Mouse (Mus musculus) erythroid progenitor cell, adult 5-6 weeks (primary cell): ENCODE measurements around the gene Serpinb1a. TPM values are rescaled to one million over a fixed set of nuclear protein-coding genes. Genes with fewer than 3 reads are reported as not detected.

Experiments used
- ATAC-seq: replicated peaks from 2 replicates; pipeline ENCODE4 v1.8.0; 2016; ENCODE audit warnings: moderate number of reproducible peaks, mild to moderate bottlenecking, moderate TSS enrichment, inconsistent platforms; ENCODE audit not compliant: poor library complexity, low FRiP score, severe bottlenecking
- total RNA-seq, 2 experiments: library from RNA; stranded (forward) in 1 of 2; stranded (reverse) in 1 of 2; fragments of 150-400 nt in 1 of 2; fragments of 186-747, 209-891 nt in 1 of 2; gene quantifications; 2 replicates each; pipeline versions ENCODE4 v1.2.3 to v1.2.4; 2015 to 2017; ENCODE audit warnings: low replicate concordance in 2 of 2

Serpinb1a gene
- total RNA-seq, 2 experiments from 2014 or later, result 79.4 to 91.8 TPM

GRCm38 (mm10) chr13:32846221-32846620, 4.8 kb downstream of the Serpinb1a start:
- ATAC-seq, result no peak

GRCm38 (mm10) chr13:32841349-32841748, 9.6 kb downstream of the Serpinb1a start:
- ATAC-seq, result no peak

- no peak for ATAC-seq
Measured at GRCm38 (mm10) chr13:32839314-32839713, 11.7 kb downstream of the Serpinb1a start.

GRCm38 (mm10) chr13:32834513-32834912, 16.5 kb downstream of the Serpinb1a start:
- ATAC-seq, result no peak

GRCm38 (mm10) chr13:32833237-32833636, 17.7 kb downstream of the Serpinb1a start:
- no peak for ATAC-seq

GRCm38 (mm10) chr13:32832776-32833175, 18.2 kb downstream of the Serpinb1a start:
- no peak for ATAC-seq

- no peak for ATAC-seq
Measured at GRCm38 (mm10) chr13:32831505-32832273, 19.3 kb downstream of the Serpinb1a start.

GRCm38 (mm10) chr13:32828886-32829285, 22.1 kb downstream of the Serpinb1a start:
- ATAC-seq, result no peak

GRCm38 (mm10) chr13:32827951-32828350, 23.0 kb downstream of the Serpinb1a start:
- ATAC-seq, result peak; percentile 75; the same call in 1 of the 2 replicates

- ATAC-seq, result no peak
Measured at GRCm38 (mm10) chr13:32827111-32827822, 23.7 kb downstream of the Serpinb1a start.

- no peak for ATAC-seq
Measured at GRCm38 (mm10) chr13:32825546-32825945, 25.4 kb downstream of the Serpinb1a start.

- ATAC-seq, result no peak
Measured at GRCm38 (mm10) chr13:32824377-32825330, 26.3 kb downstream of the Serpinb1a start.

GRCm38 (mm10) chr13:32823126-32823525, 27.9 kb downstream of the Serpinb1a start:
- ATAC-seq, result no peak

- ATAC-seq, result no peak
Measured at GRCm38 (mm10) chr13:32821671-32822070, 29.3 kb downstream of the Serpinb1a start.

- no peak for ATAC-seq
Measured at GRCm38 (mm10) chr13:32819926-32820325, 31.1 kb downstream of the Serpinb1a start.

- ATAC-seq, result no peak
Measured at GRCm38 (mm10) chr13:32819241-32819640, 31.7 kb downstream of the Serpinb1a start.

GRCm38 (mm10) chr13:32807624-32808023, 43.4 kb downstream of the Serpinb1a start:
- no peak for ATAC-seq

GRCm38 (mm10) chr13:32806820-32807219, 44.2 kb downstream of the Serpinb1a start:
- ATAC-seq, result no peak

- ATAC-seq, result no peak
Measured at GRCm38 (mm10) chr13:32803701-32804345, 47.2 kb downstream of the Serpinb1a start.
